Mouse (Mus musculus) bone marrow, adult 2 months (tissue): Measurements from ENCODE around the gene Ift80.

Experiments used
- CTCF ChIP-seq: fragments of 200-500 bp; IDR thresholded peaks from 2 replicates; pipeline ENCODE4 v1.5.1; 2011; ENCODE audit warnings: low read length, control low read depth; ENCODE audit not compliant: control insufficient read depth, insufficient read depth
- POLR2A ChIP-seq: fragments of 200-500 bp; IDR thresholded peaks from 2 replicates; pipeline ENCODE4 v1.6.1; 2011; ENCODE audit warnings: low read depth, mild to moderate bottlenecking, control low read depth, low read length, borderline replicate concordance; ENCODE audit not compliant: control insufficient read depth

DNA sequence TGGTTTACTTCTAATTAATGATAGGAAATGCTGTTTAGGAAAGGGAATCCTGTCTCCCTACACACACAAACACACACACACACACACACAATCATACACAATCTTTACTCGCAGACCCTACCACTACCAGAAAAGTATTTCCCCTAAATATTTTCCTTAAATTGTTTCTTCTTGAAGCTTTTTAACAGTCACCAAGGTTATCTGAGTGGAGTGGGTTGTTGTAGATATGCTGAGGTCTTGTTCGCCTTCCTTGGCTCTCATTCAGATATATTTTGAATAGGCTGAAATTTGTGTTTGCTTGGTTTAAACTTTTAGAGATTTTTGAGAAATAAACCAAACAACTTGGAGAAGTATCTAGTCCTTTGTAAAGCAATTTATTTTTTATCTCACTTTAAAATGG lies 4.5 kb upstream of the Ift80 start:
- TF ChIP-seq POLR2A (no peak), CTCF (no peak)
